Mouse (Mus musculus) limb, embryonic 11.5 days (tissue): ENCODE measurements around the gene Fanca. TPM values are rescaled to one million over a fixed set of nuclear protein-coding genes. Genes with fewer than 3 reads are reported as not detected.
"Not testable (repeated sequence)": the region's sequence is repeated elsewhere in the genome, so short reads cannot be mapped to it uniquely, and the experiment has no call there.

Experiments used
- ATAC-seq: fragments of 200-750 bp; cut with Nextera tagmentation; 2 replicates; pipeline ENCODE4 v1.8.0; 2017; ENCODE audit warnings: low read depth; ENCODE audit not compliant: insufficient number of reproducible peaks, low FRiP score, low TSS enrichment
- DNase-seq: peaks from one replicate; pipeline ENCODE4 v3.0.0-alpha.2; 2015; ENCODE audit warnings: low spot score
- H3K27ac ChIP-seq: fragments of 300-500 bp; sonication (generic); replicated peaks from 2 replicates; pipeline ENCODE4 v1.5.1; 2014; ENCODE audit warnings: low read depth, mild to moderate bottlenecking, low read length
- H3K27me3 ChIP-seq: fragments of 300-500 bp; sonication (generic); 2 replicates; pipeline ENCODE4 v1.6.1; 2014; ENCODE audit warnings: mild to moderate bottlenecking, low read length, mixed read lengths; ENCODE audit not compliant: control insufficient read depth, insufficient read depth
- H3K36me3 ChIP-seq: fragments of 300-500 bp; sonication (generic); 2 replicates; pipeline ENCODE4 v1.6.1; 2014; ENCODE audit warnings: mild to moderate bottlenecking, low read length, moderate library complexity, mixed read lengths; ENCODE audit not compliant: control insufficient read depth, insufficient read depth
- H3K4me1 ChIP-seq: fragments of 300-500 bp; sonication (generic); 2 replicates; pipeline ENCODE4 v1.6.1; 2014; ENCODE audit warnings: low read length, mixed read lengths; ENCODE audit not compliant: control insufficient read depth, insufficient read depth
- H3K4me2 ChIP-seq: fragments of 300-500 bp; sonication (generic); 2 replicates; pipeline ENCODE4 v1.6.1; 2014; ENCODE audit warnings: low read depth, mild to moderate bottlenecking, moderate library complexity; ENCODE audit not compliant: severe bottlenecking
- H3K4me3 ChIP-seq: fragments of 300-500 bp; sonication (generic); 2 replicates; pipeline ENCODE4 v1.5.1; 2014; ENCODE audit warnings: low read depth, low read length
- H3K9ac ChIP-seq: fragments of 300-500 bp; sonication (generic); 2 replicates; pipeline ENCODE4 v1.6.1; 2014; ENCODE audit warnings: mild to moderate bottlenecking, low read length
- H3K9me3 ChIP-seq: fragments of 300-500 bp; sonication (generic); 2 replicates; pipeline ENCODE4 v1.6.1; 2016; ENCODE audit warnings: low read length; ENCODE audit not compliant: control insufficient read depth
- WGBS: fragments of 180-500 bp; shearing (Covaris S2); extraction: QIAGEN DNeasy Blood & Tissue Kit; methylation state at CpG from one replicate; pipeline ENCODE4 v1.1.7; 2014; 5-methylcytosine and 5-hydroxymethylcytosine counted together
- polyA plus RNA-seq: library from polyadenylated mRNA; unstranded; fragments of >200 nt; fragmentation: Nextera tagmentation; extraction: Ambion mirVana; gene quantifications from 2 replicates; pipeline ENCODE4 v1.2.1, GENCODE M21; 2014

The Fanca gene
- polyA plus RNA-seq, 1 experiment from 2014 or later = 38.9 TPM

DNA sequence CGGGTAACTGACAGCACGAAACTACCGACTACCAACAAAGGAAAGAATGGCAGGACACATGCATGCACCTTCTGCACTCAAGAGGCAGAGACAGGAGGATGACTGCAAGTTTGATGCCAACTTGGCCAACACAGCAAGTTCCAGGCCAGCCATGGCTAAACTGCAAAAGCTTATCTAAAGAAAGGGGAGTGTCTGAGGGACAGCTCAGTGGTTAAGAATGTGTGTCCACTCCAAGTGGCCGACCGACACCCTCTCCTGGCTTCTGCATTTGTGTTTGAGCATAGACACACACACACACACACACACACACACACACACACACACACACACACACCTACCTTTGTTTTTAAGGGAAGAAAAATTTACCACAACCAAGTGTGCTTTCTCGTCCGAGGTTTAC is 39.9 kb downstream of the Fanca start:
- H3K4me1 ChIP-seq = no peaks in the 10 kb centered on the region
- H3K4me3 ChIP-seq = no peak overlapping the region
- ATAC-seq (no peak), DNase-seq (no peak)
- no peak overlapping the region for H3K4me2 ChIP-seq
- H3K27me3 ChIP-seq = no peaks in the 10 kb centered on the region
- no peak overlapping the region for H3K9ac ChIP-seq
- 79% methylated on average over 7 of the region's 7 CpGs for WGBS
- peaks cover 2% of the 10 kb centered on the region; the same call in 1 of the 2 replicates for H3K36me3 ChIP-seq
- no peak overlapping the region for H3K27ac ChIP-seq
- no peaks in the 10 kb centered on the region for H3K9me3 ChIP-seq

DNA sequence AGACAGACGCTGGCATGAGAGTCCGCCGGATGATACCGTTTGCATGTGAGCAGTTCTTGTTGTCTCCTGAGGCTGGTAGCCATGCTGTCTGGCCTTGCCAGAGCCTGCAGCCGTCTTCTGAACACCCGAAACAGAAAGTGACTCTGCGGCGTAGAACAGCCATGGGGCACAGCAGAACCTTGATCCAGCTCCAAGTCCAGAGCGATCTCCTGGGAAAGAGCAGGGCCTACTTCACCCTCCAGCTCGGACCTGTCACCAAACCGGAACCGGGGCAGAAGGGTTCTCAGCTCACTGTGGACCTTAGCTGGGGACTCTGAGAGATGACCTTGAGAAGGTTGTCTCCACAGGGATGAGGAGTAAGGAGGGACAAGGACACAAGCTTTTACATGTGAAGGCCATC is 43.3 kb downstream of the Fanca start:
- Histone ChIP-seq H3K4me1 (no peaks in the 10 kb centered on the region), H3K4me2 (no peak overlapping the region), H3K27ac (no peak overlapping the region), H3K9ac (no peak overlapping the region), H3K27me3 (no peaks in the 10 kb centered on the region), H3K36me3 (no peaks in the 10 kb centered on the region; the same call in none of the 2 replicates), H3K9me3 (no peaks in the 10 kb centered on the region), H3K4me3 (no peak overlapping the region)
- ATAC-seq (no peak), DNase-seq (no peak)
- 95% methylated on average over 12 of the region's 12 CpGs for WGBS

DNA sequence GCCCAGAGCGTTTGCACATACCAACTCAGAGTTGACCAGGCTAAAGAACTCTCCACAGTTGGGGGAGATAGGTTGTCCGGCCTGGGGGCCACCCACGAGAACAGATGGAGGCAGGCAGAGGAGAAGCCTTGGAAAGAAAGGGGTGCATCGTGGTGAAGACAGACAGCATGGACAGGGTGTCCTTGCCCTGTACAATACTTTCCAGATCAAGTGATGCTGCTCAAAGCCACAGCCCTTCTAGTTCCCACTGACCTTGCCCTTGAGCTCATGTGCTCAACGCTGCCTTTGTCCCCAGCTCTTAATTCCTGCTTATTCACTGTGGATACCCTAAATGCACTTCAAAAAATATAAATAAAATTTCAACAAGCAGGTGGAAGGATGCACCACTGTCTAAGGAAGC is 43.9 kb downstream of the Fanca start:
- Histone ChIP-seq H3K4me2 (no peak overlapping the region), H3K27ac (no peak overlapping the region), H3K9me3 (no peaks in the 10 kb centered on the region), H3K27me3 (no peaks in the 10 kb centered on the region), H3K9ac (no peak overlapping the region), H3K4me3 (no peak overlapping the region), H3K4me1 (no peaks in the 10 kb centered on the region), H3K36me3 (peaks cover 3% of the 10 kb centered on the region)
- WGBS = 84% methylated on average over 5 of the region's 5 CpGs
- DNase-seq (no peak), ATAC-seq (no peak)

DNA sequence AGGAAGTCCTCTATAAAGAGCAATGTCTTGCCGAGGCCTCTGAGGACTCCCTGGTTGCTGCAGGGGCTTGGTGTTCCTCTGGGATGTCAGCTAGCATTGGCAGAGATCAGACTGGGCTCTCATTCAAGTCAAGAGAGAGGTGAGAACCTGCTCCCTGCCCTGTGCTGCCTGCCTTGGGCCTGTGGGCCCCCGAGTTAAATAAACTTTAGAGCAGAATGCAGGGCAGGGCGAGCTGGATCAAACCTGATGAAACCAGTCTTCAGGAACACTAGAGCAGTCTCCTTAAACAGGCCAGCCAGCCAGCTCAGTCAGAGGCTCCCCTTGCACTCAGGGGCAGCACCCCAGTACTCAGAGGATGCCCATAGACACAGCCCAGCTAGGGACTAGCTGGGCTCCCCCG is 46.5 kb downstream of the Fanca start:
- no peak overlapping the region for H3K4me3 ChIP-seq
- H3K4me1 ChIP-seq = no peaks in the 10 kb centered on the region
- ATAC-seq (no peak), DNase-seq (no peak)
- H3K4me2 ChIP-seq = no peak overlapping the region
- H3K27ac ChIP-seq = no peak overlapping the region
- H3K27me3 ChIP-seq = no peaks in the 10 kb centered on the region
- H3K36me3 ChIP-seq = peaks cover 22% of the 10 kb centered on the region
- no peak overlapping the region for H3K9ac ChIP-seq
- H3K9me3 ChIP-seq = no peaks in the 10 kb centered on the region
- 80% methylated on average over 4 of the region's 4 CpGs for WGBS

DNA sequence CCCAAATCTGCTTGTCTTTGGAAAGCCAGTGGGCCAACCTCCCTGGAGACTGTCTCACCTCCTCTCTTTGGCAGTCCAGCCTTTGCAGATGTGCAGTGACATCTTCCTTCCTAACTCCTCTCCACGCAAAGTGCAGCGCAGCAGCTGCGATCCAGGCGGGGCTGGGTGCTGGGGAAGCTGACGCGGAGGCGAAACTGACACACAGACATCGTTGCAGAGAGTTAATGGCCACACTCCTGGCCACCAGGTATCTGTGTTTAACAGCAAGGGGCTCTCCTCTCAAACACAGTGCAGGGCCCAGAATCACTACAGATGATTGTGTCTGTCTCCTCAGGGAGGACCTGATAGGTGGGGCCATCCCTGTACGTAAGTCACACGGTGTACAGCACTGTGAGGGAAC is 47.2 kb downstream of the Fanca start:
- DNase-seq (no peak), ATAC-seq (no peak)
- H3K9ac ChIP-seq = no peak overlapping the region
- H3K4me2 ChIP-seq = no peak overlapping the region
- no peaks in the 10 kb centered on the region for H3K9me3 ChIP-seq
- no peaks in the 10 kb centered on the region for H3K27me3 ChIP-seq
- 91% methylated on average over 10 of the region's 10 CpGs for WGBS
- H3K4me3 ChIP-seq = no peak overlapping the region
- H3K4me1 ChIP-seq = no peaks in the 10 kb centered on the region
- no peak overlapping the region for H3K27ac ChIP-seq
- H3K36me3 ChIP-seq = peaks cover 25% of the 10 kb centered on the region

DNA sequence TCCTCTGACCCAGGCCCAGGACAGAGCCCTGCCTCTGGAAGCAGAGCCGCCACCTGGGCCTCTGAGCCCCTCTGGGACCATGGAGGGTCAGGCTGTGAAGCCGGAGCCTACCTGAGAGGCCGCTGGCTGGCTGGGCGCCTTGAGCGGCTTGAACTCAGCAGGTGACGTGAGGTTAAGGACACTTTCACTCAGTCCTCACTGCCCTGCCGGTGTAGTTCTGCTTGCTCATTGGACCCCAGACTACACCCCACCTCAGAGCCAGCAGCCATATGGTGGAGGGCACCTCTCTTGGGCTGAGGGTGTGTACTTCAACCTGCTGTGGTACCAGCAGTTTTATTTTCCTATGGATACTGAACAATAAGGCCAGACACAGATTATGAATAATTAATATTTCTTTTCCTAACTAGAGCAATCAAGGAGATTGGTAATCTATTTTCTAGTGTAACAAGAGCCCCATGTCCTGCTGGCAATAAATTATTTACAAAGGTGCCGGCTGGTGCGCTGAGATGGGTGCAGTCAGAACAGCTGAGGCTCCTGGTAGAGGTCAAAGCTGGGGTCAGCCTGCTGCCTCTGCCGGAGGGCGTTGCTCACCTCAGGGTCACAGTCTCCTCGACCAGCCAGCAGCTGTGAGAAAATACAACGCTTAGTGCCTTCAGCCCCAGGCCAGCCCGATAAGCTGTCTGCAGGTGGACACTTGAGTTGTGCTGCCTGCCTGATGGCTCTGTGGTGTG is 50.3 kb downstream of the Fanca start:
- no peak for DNase-seq
- Histone ChIP-seq H3K36me3 (peaks cover 31% of the 10 kb centered on the region), H3K4me3 (no peak overlapping the region), H3K9ac (no peak overlapping the region), H3K4me1 (no peaks in the 10 kb centered on the region), H3K4me2 (no peak overlapping the region), H3K9me3 (no peaks in the 10 kb centered on the region), H3K27ac (no peak overlapping the region), H3K27me3 (no peaks in the 10 kb centered on the region)
- no peak for ATAC-seq
- WGBS = 75% methylated on average over 14 of the region's 14 CpGs

DNA sequence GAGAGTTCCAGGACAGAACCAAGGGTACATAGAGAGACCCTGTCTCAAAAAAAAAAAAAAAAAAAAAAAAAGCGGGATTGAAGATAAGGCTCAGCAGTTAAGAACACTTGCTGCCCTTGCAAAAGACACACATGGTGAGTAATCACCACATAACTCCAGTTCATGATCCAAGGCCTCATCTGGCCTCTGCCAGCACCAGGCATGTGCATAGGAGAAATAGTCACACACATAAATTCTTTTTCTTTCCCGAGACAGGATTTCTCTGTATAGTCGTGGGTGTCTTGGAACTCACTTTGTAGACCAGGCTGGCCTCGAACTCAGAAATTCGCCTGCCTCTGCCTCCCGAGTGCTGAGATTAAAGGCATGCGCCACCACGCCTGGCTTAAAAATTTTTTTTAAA is 60.8 kb downstream of the Fanca start:
- H3K27me3 ChIP-seq, H3K27ac ChIP-seq, H3K9me3 ChIP-seq, DNase-seq, ATAC-seq, H3K4me2 ChIP-seq, H3K4me3 ChIP-seq, H3K9ac ChIP-seq: not testable (repeated sequence)
- Histone ChIP-seq H3K36me3 (peaks cover 15% of the 10 kb centered on the region), H3K4me1 (peaks cover 13% of the 10 kb centered on the region)
- WGBS = 93% methylated on average over 8 of the region's 8 CpGs

DNA sequence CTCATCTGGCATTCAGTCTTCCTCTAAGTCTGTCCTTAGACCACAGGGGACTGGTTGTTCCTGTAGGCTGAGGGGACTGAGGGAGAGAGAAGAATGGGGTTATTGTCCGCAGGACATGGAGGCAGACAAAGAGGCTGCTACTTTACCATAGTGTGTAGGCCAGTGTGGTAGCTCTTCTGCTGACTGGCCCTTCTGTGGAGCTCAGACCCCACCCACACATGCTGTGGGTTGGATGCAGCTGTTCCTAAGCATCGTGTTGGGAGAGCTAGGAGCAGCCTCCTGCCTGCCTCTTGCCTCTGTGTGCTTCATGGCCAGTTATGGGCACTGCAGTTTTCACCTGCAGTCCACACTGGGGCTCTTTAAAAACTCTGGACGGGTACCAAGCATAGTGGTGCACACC is 61.3 kb downstream of the Fanca start:
- peaks cover 13% of the 10 kb centered on the region for H3K4me1 ChIP-seq
- H3K9me3 ChIP-seq = no peaks in the 10 kb centered on the region
- H3K4me2 ChIP-seq = no peak overlapping the region
- 93% methylated on average over 3 of the region's 3 CpGs for WGBS
- H3K27ac ChIP-seq = no peak overlapping the region
- H3K9ac ChIP-seq = no peak overlapping the region
- H3K27me3 ChIP-seq = no peaks in the 10 kb centered on the region
- DNase-seq (no peak), ATAC-seq (no peak)
- no peak overlapping the region for H3K4me3 ChIP-seq
- H3K36me3 ChIP-seq = peaks cover 15% of the 10 kb centered on the region

DNA sequence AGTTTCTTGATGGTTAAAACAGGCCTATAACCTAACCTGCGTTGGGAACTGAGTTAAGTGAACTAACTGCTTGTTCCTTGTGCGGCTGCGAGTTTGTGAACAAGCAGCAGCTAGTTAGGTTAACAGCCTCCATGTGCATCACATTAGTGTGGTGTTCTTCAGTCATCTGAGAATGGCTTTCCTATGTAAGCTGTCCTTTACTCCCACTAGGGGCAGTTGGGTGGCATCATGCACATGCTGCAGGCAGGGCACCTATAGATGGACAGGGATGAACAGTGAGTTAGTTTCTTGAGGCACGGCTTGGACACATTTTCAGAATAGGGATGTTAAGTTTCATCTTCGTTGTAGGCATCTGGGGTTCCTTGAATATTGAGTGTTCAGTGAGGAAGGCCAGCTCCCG is 63.2 kb downstream of the Fanca start:
- DNase-seq (no peak), ATAC-seq (no peak)
- 67% methylated on average over 6 of the region's 6 CpGs for WGBS
- Histone ChIP-seq H3K4me1 (peaks cover 13% of the 10 kb centered on the region), H3K4me2 (peak overlapping the region; percentile 98), H3K36me3 (peaks cover 12% of the 10 kb centered on the region; the same call in 1 of the 2 replicates), H3K9me3 (no peaks in the 10 kb centered on the region), H3K9ac (peak overlapping the region; percentile 92; the same call in 1 of the 2 replicates), H3K27me3 (no peaks in the 10 kb centered on the region), H3K4me3 (peak overlapping the region; percentile 94), H3K27ac (no peak overlapping the region)
